Mouse (Mus musculus) cerebellum, adult 8-10 months (tissue): ENCODE measurements around the gene Ccdc162.
A peak's percentile ranks its signal among the peaks of the same experiment; 100 is the strongest.

Experiments
- DNase-seq: peaks from one replicate; pipeline ENCODE4 v3.0.0; 2022

The Ccdc162 gene

DNA sequence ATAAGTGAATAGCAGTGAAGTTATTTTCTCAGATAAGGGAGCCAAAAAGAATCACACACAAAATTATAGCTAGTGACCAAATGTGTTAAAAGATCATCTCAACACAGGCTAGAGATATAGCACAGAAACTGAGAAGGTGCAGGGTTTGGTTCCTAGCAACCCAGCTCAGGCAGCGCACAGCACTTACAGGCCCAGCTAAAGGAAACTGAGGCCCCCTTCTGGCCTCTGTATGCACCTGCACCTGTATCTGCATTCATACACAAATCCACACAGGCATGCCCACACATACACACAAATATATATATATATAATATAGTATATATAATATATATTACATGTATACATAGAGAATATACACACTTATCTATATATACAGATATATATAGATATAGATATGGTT is 84.4 kb downstream of the Ccdc162 start:
- DNase-seq = no peak

GRCm38 (mm10) chr10:41626996-41627395 is 89.4 kb downstream of the Ccdc162 start:
- DNase-seq = no peak

DNA sequence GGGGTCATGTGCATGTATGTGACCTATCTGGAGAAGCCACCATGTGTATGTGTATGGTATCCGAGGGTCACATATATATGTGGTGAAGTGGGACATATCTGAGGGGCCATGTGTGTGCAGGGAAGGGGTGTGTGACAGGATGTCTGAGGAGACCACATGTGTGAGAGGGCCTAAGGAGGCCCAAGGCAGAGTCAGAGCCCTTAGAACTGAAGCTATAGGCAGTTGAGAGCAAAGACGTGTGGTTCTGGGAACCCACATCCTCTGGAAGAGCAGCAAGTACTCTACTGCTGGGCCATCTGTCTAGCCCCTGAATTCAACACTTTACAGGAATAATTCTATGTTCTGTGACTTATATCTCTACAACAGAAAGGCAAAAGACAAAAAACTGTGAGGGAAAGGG is 96.4 kb downstream of the Ccdc162 start:
- no peak for DNase-seq

DNA sequence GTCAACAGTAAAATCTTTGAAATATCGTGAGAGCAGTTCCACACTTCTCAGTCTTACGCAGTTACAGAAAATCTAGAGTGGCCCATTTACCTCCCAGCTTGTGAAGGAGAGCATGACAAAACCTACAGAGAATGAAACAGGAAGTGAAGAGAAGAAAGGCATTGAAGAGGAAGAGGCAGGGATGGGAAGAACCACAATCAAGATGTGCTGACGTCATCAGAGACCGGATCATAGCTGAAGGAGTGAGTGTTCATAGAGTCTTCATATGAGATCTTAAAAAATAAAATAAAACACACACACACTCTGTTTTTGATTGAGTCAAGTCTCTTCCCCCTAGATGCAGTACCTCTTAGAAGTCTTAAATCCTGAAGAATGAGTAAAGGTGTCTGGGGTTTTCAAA is 100.9 kb downstream of the Ccdc162 start:
- DNase-seq = no peak

GRCm38 (mm10) chr10:41611941-41612340 is 104.5 kb downstream of the Ccdc162 start:
- no peak for DNase-seq

- DNase-seq = no peak
Observed at GRCm38 (mm10) chr10:41609475-41609874, 107.0 kb downstream of the Ccdc162 start.

GRCm38 (mm10) chr10:41608485-41608884 is 107.9 kb downstream of the Ccdc162 start:
- no peak for DNase-seq

- no peak for DNase-seq
Observed at GRCm38 (mm10) chr10:41602667-41603066, 113.8 kb downstream of the Ccdc162 start.

DNA sequence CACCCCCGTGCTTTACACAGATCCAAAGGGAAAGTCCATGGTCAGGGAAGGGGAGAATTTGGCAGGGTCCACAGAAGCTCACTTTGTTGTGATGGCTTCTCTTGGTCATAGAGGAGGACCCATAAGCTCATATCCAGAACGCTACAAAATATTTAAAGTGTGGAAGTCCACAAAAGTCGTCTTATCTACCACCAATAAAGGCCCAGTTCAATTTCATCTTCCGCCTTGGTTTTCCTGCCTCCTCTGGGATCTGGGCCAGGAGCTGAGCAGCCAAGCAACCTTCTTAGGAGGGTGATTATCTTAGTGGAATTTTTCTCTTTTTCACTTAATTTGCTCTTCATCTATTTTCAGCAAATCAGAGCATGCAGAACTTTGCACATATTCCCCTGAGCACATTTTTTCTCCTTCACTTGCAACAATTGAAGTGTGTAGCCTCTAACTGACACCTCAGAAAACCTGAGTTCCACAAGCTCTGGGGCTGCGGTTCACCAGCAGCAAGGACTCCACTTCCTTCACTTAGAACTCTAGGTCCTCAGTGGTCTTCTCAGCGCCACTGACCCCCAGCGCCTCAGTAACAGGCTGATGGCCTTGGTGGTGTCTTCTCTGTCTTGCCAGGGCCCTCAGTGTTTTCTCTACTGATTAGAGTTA is 114.4 kb downstream of the Ccdc162 start:
- DNase-seq = no peak

- DNase-seq = no peak
Observed at GRCm38 (mm10) chr10:41601302-41601701, 115.1 kb downstream of the Ccdc162 start.

GRCm38 (mm10) chr10:41599051-41599450 is 117.4 kb downstream of the Ccdc162 start:
- peak; percentile 38 for DNase-seq

- peak; percentile 56 for DNase-seq
Observed at GRCm38 (mm10) chr10:41598221-41598620, 118.2 kb downstream of the Ccdc162 start.

GRCm38 (mm10) chr10:41595550-41595949 is 120.9 kb downstream of the Ccdc162 start:
- DNase-seq = no peak

GRCm38 (mm10) chr10:41594957-41595356 is 121.5 kb downstream of the Ccdc162 start:
- no peak for DNase-seq

DNA sequence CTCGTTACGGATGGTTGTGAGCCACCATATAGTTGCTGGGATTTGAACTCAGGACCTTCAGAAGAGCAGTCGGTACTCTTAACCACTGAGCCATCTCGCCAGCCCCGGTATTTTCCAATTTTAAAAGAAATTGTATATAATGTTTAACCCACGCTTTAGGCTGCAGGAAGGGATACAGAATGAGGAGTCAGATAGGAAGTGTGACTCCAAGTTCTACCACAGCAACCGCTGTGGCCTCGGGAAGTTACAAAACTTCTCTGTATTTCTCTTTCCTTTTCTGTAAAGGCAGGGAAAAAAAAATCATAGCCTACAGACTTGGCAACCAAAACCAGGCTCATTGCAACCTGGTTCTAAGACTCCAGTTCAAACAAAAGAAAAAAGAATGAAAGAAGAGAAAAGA is 122.0 kb downstream of the Ccdc162 start:
- DNase-seq = no peak

DNA sequence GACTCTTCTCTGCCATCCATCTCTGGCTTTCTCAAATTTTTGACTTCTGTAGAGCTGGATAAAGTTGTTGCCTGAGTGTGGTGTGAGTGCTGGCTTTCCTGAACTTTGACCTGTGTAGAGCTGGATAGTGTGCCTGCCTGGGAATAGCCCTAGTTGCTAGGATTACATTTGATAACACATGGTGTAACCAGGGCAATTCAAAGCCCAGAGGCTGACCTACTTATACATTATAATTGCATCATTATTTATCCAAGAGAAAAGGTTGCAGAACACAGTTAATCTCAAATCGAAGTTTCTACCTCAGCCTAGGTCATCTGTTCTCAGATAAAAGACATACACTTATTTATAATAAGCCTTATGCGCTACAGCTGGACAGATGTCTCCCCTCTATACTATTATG is 127.8 kb downstream of the Ccdc162 start:
- no peak for DNase-seq

DNA sequence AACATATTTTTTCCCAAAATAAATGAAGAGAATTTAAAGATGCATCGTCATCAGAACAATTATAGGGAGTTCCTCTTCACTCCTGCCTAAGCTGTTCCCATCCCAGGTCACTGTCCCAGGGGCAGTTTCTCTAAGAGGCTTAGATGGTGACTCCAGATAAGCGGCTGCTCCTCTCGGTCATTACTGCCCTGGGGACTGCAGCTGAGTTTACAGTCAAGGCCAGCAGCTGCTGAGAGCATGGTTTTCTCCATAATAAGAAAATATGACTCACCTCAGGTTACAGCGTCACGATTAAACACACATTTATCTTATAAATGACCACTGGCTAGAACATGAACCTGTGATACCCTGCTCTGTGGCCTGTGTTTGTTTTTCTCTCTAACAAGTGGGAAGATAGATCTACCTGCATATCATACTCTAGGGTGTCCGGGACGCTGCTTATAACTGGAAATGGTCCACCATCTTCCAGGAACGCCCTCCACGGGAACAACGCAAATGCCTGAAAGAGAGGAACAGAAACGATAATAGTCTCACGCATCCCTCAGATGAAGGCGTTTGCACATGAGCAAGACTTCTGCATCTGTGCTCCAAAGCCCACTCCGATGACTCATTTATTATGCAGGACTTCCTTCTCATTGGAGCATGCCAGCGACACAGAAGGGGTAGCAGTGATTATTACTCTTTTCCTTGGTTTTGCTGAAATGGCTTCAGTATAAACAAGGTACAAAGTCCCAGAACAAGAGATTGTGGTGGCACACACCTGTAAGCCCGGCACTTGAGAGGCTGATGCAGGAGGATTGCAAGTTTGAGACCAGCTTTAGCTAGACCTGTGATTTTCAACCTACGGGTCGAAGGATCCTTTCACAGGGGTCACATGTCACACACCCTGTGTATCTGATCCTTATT is 129.2 kb downstream of the Ccdc162 start:
- DNase-seq = no peak

DNA sequence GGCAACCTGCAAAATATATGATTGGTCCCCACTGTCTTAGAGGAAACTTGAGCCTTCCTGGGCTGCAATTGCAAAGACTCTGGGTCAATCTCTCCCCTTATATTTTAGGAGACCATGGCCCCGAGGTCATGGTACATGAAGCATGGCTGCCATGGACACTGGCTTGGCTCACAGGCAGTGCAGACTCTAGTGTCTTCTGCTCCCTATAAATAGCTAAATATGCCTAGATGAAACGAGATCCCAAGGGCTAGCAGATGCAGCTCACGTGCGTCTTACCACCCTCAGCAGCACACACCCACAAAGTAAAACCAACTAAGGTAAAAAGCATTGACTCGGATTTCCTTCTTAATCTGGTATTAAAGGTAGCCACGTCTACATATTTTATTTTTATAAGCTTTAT is 133.1 kb downstream of the Ccdc162 start:
- no peak for DNase-seq

DNA sequence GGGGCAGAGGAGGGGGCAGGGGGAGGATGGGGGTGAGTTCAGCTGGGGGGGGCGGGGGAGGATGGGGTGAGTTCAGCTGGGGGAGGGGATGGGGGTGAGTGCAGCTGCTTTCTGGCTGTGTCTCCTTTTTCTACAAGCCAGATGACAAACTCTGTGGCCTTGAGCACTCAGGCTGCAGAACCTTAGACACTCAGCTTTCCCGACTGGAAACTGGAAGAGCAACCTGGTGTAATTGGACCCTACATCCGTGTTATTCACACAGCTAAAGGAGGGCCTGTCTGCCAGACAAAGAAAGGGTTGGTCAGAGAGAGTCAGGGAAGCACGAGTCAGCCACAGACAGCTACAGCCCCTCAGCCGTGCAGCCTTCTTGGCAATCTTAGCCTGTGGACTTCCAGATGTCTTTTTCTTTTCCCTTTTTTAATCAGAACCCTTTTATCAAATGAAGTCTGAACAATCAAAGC is 133.5 kb downstream of the Ccdc162 start:
- DNase-seq = no peak

GRCm38 (mm10) chr10:41580441-41580840 is 136.0 kb downstream of the Ccdc162 start:
- DNase-seq = no peak

- DNase-seq = no peak
Observed at GRCm38 (mm10) chr10:41578541-41578940, 137.9 kb downstream of the Ccdc162 start.

DNA sequence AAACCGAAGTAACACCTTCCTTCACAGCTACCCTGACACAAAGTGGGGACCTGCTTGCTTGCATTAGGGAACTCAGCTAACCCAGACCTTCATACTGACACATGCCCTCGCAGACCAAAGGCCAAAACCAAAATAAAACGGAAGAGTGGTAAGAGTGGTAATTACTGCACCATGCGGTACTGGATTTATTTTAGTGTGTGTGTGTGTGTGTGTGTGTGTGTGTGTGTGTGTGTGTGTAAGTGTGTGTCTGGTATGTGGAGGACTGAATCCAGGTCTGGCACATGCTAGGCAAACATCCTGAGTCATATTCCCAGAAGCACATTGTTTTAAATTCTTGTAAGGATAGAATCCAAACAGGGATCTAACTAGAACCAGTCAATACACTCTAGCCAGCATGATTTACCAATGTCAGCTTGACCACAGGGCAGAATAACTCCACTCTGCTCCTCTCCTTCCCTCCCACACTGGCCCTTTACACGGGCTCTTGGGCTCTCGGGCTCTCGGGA is 140.1 kb downstream of the Ccdc162 start:
- no peak for DNase-seq

DNA sequence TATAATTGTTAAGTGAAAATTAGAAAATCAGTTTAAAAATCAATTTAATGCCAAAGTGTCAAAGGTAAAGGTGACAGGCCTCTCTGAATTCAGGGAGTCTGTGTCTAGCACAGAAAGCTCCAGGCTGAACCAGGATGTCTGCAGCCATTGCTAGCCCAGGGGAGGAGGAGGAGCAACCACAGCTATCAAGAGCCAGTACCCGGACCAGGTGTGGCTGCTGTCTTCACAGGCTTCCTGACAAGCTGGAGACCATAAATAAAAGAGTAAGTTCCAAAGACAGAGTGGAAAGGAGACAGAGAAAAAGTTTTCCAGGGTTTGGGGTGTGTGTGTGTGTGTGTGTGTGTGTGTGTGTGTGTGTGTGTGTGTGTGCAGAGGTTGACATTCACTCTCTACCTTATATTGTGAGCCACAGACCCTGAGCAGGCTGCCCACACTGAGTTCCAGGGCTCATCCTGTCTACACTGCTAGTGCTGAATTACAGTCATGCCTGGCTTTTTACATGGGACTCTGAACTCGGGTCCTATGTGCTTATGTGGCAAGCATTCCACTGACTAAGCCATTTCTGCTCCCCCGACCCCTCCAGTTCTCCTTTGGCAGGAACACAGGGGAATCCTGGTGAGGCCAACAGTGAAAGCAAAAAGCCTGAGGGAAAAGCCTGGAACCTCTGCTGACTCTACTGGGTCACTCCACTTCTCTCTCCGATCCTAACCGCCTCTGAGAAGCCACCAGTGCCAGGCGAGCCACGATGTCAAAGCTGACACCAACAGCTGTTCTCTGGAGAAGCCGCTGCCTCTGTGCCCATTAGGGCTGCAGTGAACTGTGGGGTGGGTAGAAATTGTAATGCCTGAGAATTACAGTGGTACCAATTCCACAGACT is 140.7 kb downstream of the Ccdc162 start:
- DNase-seq = no peak
